Mouse (Mus musculus): ENCODE measurements at regions not wholly inside any gene's neighbourhood (a gene's known extent, or its start where the extent isn't known, plus 50 kb on each side); places are given as distances from the start of the nearest gene placed in this dataset.

GRCm38 (mm10) chr16:51905588-51905987, 125.4 kb upstream of the Cblb start:
- in situ Hi-C loops (cut with MboI, MseI) = no loop called here

GRCm38 (mm10) chr16:51906686-51907085, 124.3 kb upstream of the Cblb start:
- in situ Hi-C loops (cut with MboI, MseI) = no loop called here

DNA sequence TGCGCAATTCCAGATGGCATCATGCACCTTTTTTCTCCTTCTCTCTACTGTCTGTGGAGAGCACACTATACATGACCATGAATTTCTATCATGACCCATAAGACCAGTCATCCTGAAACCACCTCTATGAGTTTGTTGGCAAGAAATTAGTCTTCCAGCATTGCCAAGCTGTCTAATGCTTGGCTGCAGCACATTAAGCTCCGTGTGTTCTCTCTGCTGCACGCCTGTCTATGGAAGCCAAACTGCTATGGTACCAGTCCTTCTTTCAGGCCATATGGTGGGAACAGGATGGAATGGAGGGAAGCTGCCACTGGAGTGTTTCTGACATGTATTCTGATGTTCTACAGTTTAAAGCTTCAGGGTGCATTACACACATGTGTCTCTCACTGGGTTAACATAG, 121.0 kb upstream of the Cblb start:
- in situ Hi-C loops (cut with MboI, MseI) = loop anchor here (5.0 to 10.0 kb wide), 5 partner anchors 225 to 535 kb away; no protein-coding TSS in a partner anchor

- in situ Hi-C loops (cut with MboI, MseI) = loop anchor here (5.0 to 10.0 kb wide), 5 partner anchors 226 to 534 kb away; no protein-coding TSS in a partner anchor
These were observed 119.8 kb upstream of the Cblb start for GRCm38 (mm10) chr16:51911109-51911765.

GRCm38 (mm10) chr16:51915034-51915928, 115.7 kb upstream of the Cblb start:
- in situ Hi-C loops (cut with MboI, MseI) = loop anchor here (5.0 to 10.0 kb wide), 5 partner anchors 122 to 530 kb away; no protein-coding TSS in a partner anchor

- in situ Hi-C loops (cut with MboI, MseI) = loop anchor here (5.0 to 10.0 kb wide), 5 partner anchors 121 to 529 kb away; no protein-coding TSS in a partner anchor
These were observed 115.1 kb upstream of the Cblb start for GRCm38 (mm10) chr16:51915929-51916308.

GRCm38 (mm10) chr16:51916337-51916736, 114.7 kb upstream of the Cblb start:
- in situ Hi-C loops (cut with MboI, MseI) = loop anchor here (5.0 to 10.0 kb wide), 5 partner anchors 121 to 528 kb away; no protein-coding TSS in a partner anchor

DNA sequence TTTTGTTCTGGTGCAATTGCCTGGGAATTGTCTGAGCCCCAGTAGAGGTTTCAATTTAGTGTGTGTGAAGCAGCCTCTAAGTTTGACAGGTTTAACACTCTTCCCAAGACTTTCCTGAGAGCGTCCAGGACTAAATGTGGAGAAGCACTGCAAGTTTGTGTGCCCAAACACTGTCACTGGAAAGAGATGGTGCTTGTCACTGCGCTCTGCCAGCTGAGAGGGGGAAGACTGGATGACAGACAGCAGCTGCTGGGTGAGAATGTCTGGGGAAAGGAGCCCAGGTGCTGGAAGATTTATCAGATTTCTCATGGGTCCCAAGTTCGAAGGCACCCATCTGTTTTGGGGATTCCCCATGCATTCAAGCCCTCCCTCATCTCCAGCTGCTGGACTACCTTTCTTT, 114.2 kb upstream of the Cblb start:
- in situ Hi-C loops (cut with MboI, MseI) = loop anchor here (5.0 to 10.0 kb wide), 5 partner anchors 120 to 528 kb away; no protein-coding TSS in a partner anchor

GRCm38 (mm10) chr16:51917540-51917939, 113.5 kb upstream of the Cblb start:
- in situ Hi-C loops (cut with MboI, MseI) = loop anchor here (5.0 to 10.0 kb wide), 5 partner anchors 120 to 527 kb away; no protein-coding TSS in a partner anchor

GRCm38 (mm10) chr16:51921025-51921424, 110.0 kb upstream of the Cblb start:
- in situ Hi-C loops (cut with MboI, MseI) = no loop called here

DNA sequence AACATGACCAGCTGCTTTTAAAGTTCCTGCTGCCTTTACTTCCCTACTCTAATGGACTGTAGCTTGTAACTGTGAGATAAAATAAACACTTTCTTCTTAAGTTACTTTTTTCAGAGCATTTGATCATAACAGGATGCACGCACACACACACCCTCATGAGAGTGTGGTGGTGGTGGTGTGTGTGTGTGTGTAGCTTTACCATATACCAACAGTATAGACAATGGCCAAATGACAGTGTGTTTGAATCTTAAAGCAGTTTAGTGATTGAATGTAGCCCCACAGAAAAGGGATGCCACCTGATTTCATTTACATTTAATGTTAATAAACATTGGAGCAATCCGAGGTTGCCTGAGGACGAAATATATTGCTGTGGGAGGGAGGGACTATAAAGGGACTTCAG, 108.4 kb upstream of the Cblb start:
- in situ Hi-C loops (cut with MboI, MseI) = no loop called here

DNA sequence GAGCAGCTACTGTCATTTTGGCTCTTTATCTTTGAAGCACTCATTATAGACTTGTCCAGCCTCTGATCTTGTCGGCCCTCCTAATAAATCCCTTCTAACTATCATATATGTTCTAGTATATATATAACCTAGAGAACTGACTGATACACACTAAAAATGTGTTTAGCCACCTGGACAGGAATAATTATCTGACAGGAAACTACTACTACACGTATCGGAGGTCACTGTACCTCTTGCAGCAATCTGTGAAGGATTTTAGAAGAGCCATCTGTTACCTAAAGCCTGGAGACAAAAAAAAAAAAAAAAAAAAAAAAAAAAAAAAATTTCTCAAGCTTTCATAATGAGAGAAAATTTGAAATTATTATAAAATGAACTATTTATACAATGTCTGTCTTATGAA, 105.4 kb upstream of the Cblb start:
- in situ Hi-C loops (cut with MboI, MseI) = no loop called here

GRCm38 (mm10) chr16:51933122-51933521, 97.9 kb upstream of the Cblb start:
- in situ Hi-C loops (cut with MboI, MseI) = loop anchor here in 1 of 2 experiments (10.0 kb wide), 1 partner anchor 1582 kb away; no protein-coding TSS in a partner anchor

DNA sequence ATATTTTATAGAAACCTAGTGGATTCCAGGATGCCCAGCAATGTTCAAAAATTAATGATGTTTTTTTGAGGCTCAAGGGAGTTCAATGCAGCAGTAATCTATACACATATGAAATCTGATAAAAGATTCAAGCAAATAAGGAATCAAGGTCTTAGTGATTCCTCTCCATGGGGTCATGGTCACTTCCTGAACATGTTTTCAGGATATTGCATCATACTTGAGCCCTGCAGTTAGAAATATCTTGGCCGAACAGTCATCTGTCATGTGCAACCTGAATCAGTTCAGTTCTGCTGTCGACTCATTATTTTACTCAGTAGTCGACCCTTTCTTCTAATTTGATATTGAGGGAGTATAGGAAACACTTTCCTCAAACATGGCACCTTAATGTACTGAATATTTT, 97.1 kb upstream of the Cblb start:
- in situ Hi-C loops (cut with MboI, MseI) = loop anchor here in 1 of 2 experiments (10.0 kb wide), 1 partner anchor 1581 kb away; no protein-coding TSS in a partner anchor

DNA sequence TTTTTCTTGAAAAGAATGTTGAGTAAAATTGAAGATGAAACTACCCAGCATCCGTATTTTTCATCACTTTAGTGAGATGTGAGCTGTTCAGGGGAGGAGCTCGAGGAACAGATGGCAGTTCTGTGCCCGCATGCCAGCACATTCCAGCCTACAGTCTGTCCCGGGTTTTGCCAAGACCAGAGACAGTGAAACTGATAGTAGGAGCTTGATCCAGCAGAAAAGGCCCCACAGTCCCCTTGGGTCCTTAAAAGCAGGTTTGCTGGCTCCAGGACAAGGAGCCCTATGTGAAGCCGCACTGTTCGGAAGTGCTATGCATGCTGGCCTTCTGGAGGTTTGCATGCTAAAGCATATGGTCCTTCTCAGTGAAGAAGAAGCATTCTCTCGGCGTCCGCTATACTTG, 93.7 kb upstream of the Cblb start:
- in situ Hi-C loops (cut with MboI, MseI) = loop anchor here in 1 of 2 experiments (10.0 kb wide), 1 partner anchor 1578 kb away; no protein-coding TSS in a partner anchor

- in situ Hi-C loops (cut with MboI, MseI) = loop anchor here in 1 of 2 experiments (10.0 kb wide), 1 partner anchor 1576 kb away; no protein-coding TSS in a partner anchor
These were observed 92.0 kb upstream of the Cblb start for GRCm38 (mm10) chr16:51939061-51939460.

- in situ Hi-C loops (cut with MboI, MseI) = no loop called here
These were observed 90.5 kb upstream of the Cblb start for GRCm38 (mm10) chr16:51940574-51940973.

- in situ Hi-C loops (cut with MboI, MseI) = no loop called here
These were observed 88.4 kb upstream of the Cblb start for GRCm38 (mm10) chr16:51942431-51943130.

- in situ Hi-C loops (cut with MboI, MseI) = loop anchor here in 1 of 2 experiments (25.0 kb wide), 1 partner anchor 1130 kb away; no protein-coding TSS in a partner anchor
These were observed 63.8 kb upstream of the Cblb start for GRCm38 (mm10) chr16:51967051-51967845.
